Mouse (Mus musculus) frontal cortex, adult (tissue): ENCODE data around the gene Vmn1r31.

ENCODE experiments used
- ATAC-seq: cut with Nextera tagmentation; 2 replicates; pipeline ENCODE4 v1.9.2; 2017; ENCODE audit warnings: mild to moderate bottlenecking, moderate library complexity, mixed read lengths; ENCODE audit not compliant: low TSS enrichment

The Vmn1r31 gene

GRCm38 (mm10) chr6:58475230-58475629 is at the start of gene Vmn1r31:
Gene Vmn1r31, minus strand, starts transcription at chr6:58475330.
- no peak for ATAC-seq

- ATAC-seq: no peak
Measured at GRCm38 (mm10) chr6:58443285-58443684, 31.8 kb downstream of the Vmn1r31 start, which contains the start of gene Vmn1r30. Gene Vmn1r30, minus strand, starts transcription at chr6:58443385.
